Mouse (Mus musculus) embryonic facial prominence, embryonic 14.5 days (tissue): ENCODE measurements at regions not wholly inside any gene's neighbourhood (a gene's known extent, or its start where the extent isn't known, plus 50 kb on each side); places are given as distances from the start of the nearest gene placed in this dataset.

Source experiments
- ATAC-seq: fragments of 200-750 bp; cut with Nextera tagmentation; 2 replicates; pipeline ENCODE4 v1.8.0; 2017; ENCODE audit warnings: low read depth, moderate number of reproducible peaks, moderate TSS enrichment
- DNase-seq: peaks from one replicate; pipeline ENCODE4 v3.0.0-alpha.2; 2015; ENCODE audit warnings: low spot score
- H3K27ac ChIP-seq: fragments of 300-500 bp; sonication (generic); replicated peaks from 2 replicates; pipeline ENCODE4 v1.5.1; 2014; ENCODE audit warnings: low read depth, mild to moderate bottlenecking, low read length, moderate library complexity
- H3K27me3 ChIP-seq: fragments of 300-500 bp; sonication (generic); replicated peaks from 2 replicates; pipeline ENCODE4 v1.6.1; 2014; ENCODE audit warnings: low read length; ENCODE audit not compliant: control insufficient read depth, insufficient read depth
- H3K36me3 ChIP-seq: fragments of 300-500 bp; sonication (generic); 2 replicates; pipeline ENCODE4 v1.6.1; 2014; ENCODE audit warnings: low read length, mixed read lengths; ENCODE audit not compliant: control insufficient read depth, insufficient read depth
- H3K4me1 ChIP-seq: fragments of 300-500 bp; sonication (generic); 2 replicates; pipeline ENCODE4 v1.6.1; 2014; ENCODE audit warnings: antibody characterized with exemption, low read length; ENCODE audit not compliant: control insufficient read depth, insufficient read depth
- H3K4me2 ChIP-seq: fragments of 300-500 bp; sonication (generic); 2 replicates; pipeline ENCODE4 v1.6.1; 2014; ENCODE audit warnings: low read depth, mild to moderate bottlenecking, low read length, moderate library complexity, mixed read lengths
- H3K4me3 ChIP-seq: fragments of 300-500 bp; sonication (generic); 2 replicates; pipeline ENCODE4 v1.5.1; 2014; ENCODE audit warnings: low read depth, mild to moderate bottlenecking, low read length
- H3K9ac ChIP-seq: fragments of 300-500 bp; sonication (generic); 2 replicates; pipeline ENCODE4 v1.6.1; 2014; ENCODE audit warnings: low read depth, mild to moderate bottlenecking, low read length, moderate library complexity, mixed read lengths
- H3K9me3 ChIP-seq: fragments of 300-500 bp; sonication (generic); 2 replicates; pipeline ENCODE4 v1.6.1; 2016; ENCODE audit warnings: low read length; ENCODE audit not compliant: control insufficient read depth
- WGBS: fragments of 180-500 bp; shearing (Covaris S2); extraction: QIAGEN DNeasy Blood & Tissue Kit; methylation state at CpG from one replicate; pipeline ENCODE4 v1.1.7; 2014; 5-methylcytosine and 5-hydroxymethylcytosine counted together

- DNase-seq = peak; percentile 31
- Histone ChIP-seq H3K4me1 (peaks cover 8% of the 10 kb centered on the region; the same call in 1 of the 2 replicates), H3K36me3 (no peaks in the 10 kb centered on the region), H3K27me3 (no peaks in the 10 kb centered on the region), H3K27ac (no peak overlapping the region), H3K9ac (no peak overlapping the region), H3K9me3 (no peaks in the 10 kb centered on the region), H3K4me3 (no peak overlapping the region), H3K4me2 (no peak overlapping the region)
- WGBS = 37% methylated on average over 3 of the region's 3 CpGs
- ATAC-seq = peak; percentile 30
Observed at GRCm38 (mm10) chr8:118137846-118138245, 145.7 kb upstream of the Cdh13 start.

GRCm38 (mm10) chr8:118124993-118125392, 158.5 kb upstream of the Cdh13 start:
- 77% methylated on average over 7 of the region's 7 CpGs for WGBS
- Histone ChIP-seq H3K27ac (no peak overlapping the region), H3K9ac (no peak overlapping the region), H3K36me3 (no peaks in the 10 kb centered on the region), H3K4me3 (no peak overlapping the region), H3K9me3 (0 out of 2 replicates have a peak, but pooled peaks cover 3% of the 10 kb centered on the region), H3K4me1 (no peaks in the 10 kb centered on the region), H3K27me3 (no peaks in the 10 kb centered on the region), H3K4me2 (no peak overlapping the region)
- ATAC-seq (no peak), DNase-seq (no peak)

GRCm38 (mm10) chr8:118114253-118114652, 169.3 kb upstream of the Cdh13 start:
- WGBS = 71% methylated on average over 8 of the region's 8 CpGs
- Histone ChIP-seq H3K27me3 (no peaks in the 10 kb centered on the region), H3K4me3 (no peak overlapping the region), H3K4me2 (no peak overlapping the region), H3K9ac (no peak overlapping the region), H3K4me1 (no peaks in the 10 kb centered on the region), H3K9me3 (no peaks in the 10 kb centered on the region), H3K27ac (no peak overlapping the region), H3K36me3 (no peaks in the 10 kb centered on the region)
- DNase-seq (no peak), ATAC-seq (no peak)

- ATAC-seq = peak; percentile 79
- DNase-seq = peak; percentile 87
- no peak overlapping the region for H3K4me2 ChIP-seq
- 49% methylated on average over 14 of the region's 14 CpGs for WGBS
- no peak overlapping the region for H3K9ac ChIP-seq
- H3K4me3 ChIP-seq = no peak overlapping the region
- H3K9me3 ChIP-seq = no peaks in the 10 kb centered on the region
- H3K4me1 ChIP-seq = peaks cover 12% of the 10 kb centered on the region
- no peaks in the 10 kb centered on the region for H3K36me3 ChIP-seq
- no peaks in the 10 kb centered on the region for H3K27me3 ChIP-seq
- no peak overlapping the region; the same call in 1 of the 2 replicates for H3K27ac ChIP-seq
Observed at GRCm38 (mm10) chr8:118104464-118105050, 179.0 kb upstream of the Cdh13 start.

- Histone ChIP-seq H3K27ac (no peak overlapping the region), H3K36me3 (no peaks in the 10 kb centered on the region), H3K4me1 (peaks cover 12% of the 10 kb centered on the region), H3K4me2 (no peak overlapping the region), H3K27me3 (no peaks in the 10 kb centered on the region), H3K4me3 (no peak overlapping the region), H3K9ac (no peak overlapping the region), H3K9me3 (no peaks in the 10 kb centered on the region)
- 65% methylated on average over 8 of the region's 8 CpGs for WGBS
- no peak for ATAC-seq
- no peak for DNase-seq
Observed at GRCm38 (mm10) chr8:118101346-118101745, 182.2 kb upstream of the Cdh13 start.

GRCm38 (mm10) chr8:118062736-118063135, 220.8 kb upstream of the Cdh13 start:
- Histone ChIP-seq H3K36me3 (no peaks in the 10 kb centered on the region), H3K27me3 (no peaks in the 10 kb centered on the region), H3K9me3 (no peaks in the 10 kb centered on the region), H3K9ac (no peak overlapping the region), H3K4me2 (no peak overlapping the region), H3K27ac (no peak overlapping the region), H3K4me3 (no peak overlapping the region), H3K4me1 (no peaks in the 10 kb centered on the region)
- WGBS = 63% methylated on average over 5 of the region's 5 CpGs
- no peak for ATAC-seq
- DNase-seq = no peak

GRCm38 (mm10) chr8:118056781-118057180, 226.8 kb upstream of the Cdh13 start:
- no peak for DNase-seq
- H3K27ac ChIP-seq = no peak overlapping the region
- H3K9ac ChIP-seq = no peak overlapping the region
- no peaks in the 10 kb centered on the region for H3K27me3 ChIP-seq
- H3K9me3 ChIP-seq = no peaks in the 10 kb centered on the region
- H3K4me3 ChIP-seq = no peak overlapping the region
- no peak for ATAC-seq
- H3K4me1 ChIP-seq = no peaks in the 10 kb centered on the region
- H3K4me2 ChIP-seq = no peak overlapping the region
- H3K36me3 ChIP-seq = no peaks in the 10 kb centered on the region
- WGBS = 82% methylated on average over 6 of the region's 6 CpGs

- no peaks in the 10 kb centered on the region for H3K27me3 ChIP-seq
- H3K4me3 ChIP-seq = no peak overlapping the region
- H3K4me2 ChIP-seq = no peak overlapping the region
- H3K9me3 ChIP-seq = no peaks in the 10 kb centered on the region
- H3K36me3 ChIP-seq = no peaks in the 10 kb centered on the region
- WGBS = 78% methylated on average over 5 of the region's 5 CpGs
- no peak overlapping the region for H3K9ac ChIP-seq
- H3K4me1 ChIP-seq = no peaks in the 10 kb centered on the region
- no peak overlapping the region for H3K27ac ChIP-seq
- ATAC-seq (no peak), DNase-seq (no peak)
Observed at GRCm38 (mm10) chr8:118055536-118055935, 228.0 kb upstream of the Cdh13 start.

- Histone ChIP-seq H3K4me1 (no peaks in the 10 kb centered on the region), H3K27me3 (no peaks in the 10 kb centered on the region), H3K4me2 (no peak overlapping the region), H3K9ac (no peak overlapping the region), H3K27ac (no peak overlapping the region), H3K36me3 (no peaks in the 10 kb centered on the region), H3K9me3 (no peaks in the 10 kb centered on the region), H3K4me3 (no peak overlapping the region)
- no peak for DNase-seq
- no peak for ATAC-seq
- WGBS = 87% methylated on average over 3 of the region's 3 CpGs
Observed at GRCm38 (mm10) chr8:118050386-118050785, 233.1 kb upstream of the Cdh13 start.
